Mouse (Mus musculus): ENCODE measurements around the gene Il34.

The Il34 gene

DNA sequence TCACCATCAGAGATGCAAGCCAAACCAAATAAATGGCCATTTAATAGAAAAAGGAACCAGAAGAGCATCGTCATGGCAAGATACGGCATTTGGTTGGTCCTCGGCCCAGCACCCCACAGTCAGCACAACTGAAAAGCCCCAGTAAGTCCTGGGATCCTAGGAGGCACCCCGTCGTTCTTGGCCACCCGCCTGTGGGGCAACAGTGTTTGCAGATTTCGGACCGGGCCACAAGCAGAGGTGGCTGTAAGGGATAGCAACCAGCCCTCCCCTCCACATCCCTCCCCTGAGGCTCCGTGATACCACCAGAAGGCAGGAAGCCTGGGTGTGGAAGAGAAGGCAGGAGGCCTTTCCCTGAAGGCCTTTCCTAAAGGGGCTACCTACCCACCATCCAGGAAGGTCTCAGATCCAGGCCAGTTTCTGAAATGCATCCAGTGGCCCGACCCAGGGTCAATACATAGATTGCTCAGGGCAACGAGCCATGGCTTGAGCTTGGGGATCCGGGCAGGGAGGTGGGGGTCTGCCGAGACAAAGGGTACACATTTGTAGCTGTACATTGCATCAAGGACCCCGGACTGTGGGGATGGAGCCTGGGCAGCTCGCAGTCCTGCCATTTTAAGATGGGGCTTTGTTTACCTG lies 63.8 kb downstream of the Il34 start:
- in situ Hi-C loops (cut with MseI, MboI): no loop called here

GRCm38 (mm10) chr8:110740629-110741175 lies 65.0 kb downstream of the Il34 start:
- in situ Hi-C loops (cut with MseI, MboI): no loop called here

DNA sequence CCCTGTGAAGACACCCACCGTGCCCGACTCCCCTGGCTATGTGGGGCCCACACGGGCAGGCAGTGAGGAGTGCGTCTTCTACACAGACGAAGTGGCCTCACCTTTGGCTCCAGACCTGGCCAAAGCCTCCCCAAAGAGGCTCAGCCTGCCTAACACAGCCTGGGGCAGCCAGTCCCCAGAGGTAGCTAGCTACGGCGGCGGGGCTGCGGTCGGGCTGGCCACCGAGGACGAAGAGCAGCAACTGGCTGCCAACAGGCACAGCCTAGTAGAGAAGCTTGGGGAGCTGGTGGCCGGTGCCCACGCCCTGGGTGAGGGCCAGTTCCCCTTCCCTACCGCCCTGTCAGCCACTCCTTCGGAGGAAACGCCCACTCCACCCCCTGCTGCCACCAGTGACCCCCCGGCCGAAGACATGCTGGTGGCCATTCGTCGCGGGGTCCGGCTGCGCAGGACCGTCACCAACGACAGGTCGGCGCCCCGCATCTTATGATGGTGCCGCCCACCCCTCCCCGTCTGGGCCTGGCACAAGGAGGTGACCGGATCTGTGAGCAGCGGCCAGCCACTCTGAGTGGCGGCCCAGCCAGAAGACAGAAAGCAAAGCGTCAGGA lies 67.0 kb downstream of the Il34 start:
- in situ Hi-C loops (cut with MseI, MboI): no loop called here

DNA sequence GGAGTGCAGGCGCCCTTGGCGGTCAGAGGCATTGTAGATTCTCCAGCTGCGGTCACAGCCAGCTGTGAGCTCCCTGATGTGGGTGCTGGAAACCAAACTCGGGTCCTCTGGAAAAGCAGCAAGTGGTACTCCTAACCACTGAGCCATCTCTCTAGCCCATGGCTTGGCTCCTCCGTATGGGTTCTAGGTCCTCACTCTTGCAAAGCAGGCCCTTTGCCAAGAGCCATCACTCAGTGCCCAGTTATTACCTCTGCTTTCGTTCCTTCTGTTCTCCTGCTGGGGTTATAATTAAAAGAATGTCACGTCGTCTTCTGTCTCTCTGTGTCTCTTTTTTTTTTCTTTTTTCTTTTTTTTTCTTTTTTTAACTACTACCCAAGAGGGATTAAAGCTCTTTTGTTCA lies 72.7 kb downstream of the Il34 start:
- in situ Hi-C loops (cut with MseI, MboI): no loop called here

- in situ Hi-C loops (cut with MseI, MboI): no loop called here
These were observed 74.3 kb downstream of the Il34 start for GRCm38 (mm10) chr8:110731346-110731859.

GRCm38 (mm10) chr8:110726893-110727292 lies 78.8 kb downstream of the Il34 start:
- in situ Hi-C loops (cut with MseI, MboI): no loop called here

DNA sequence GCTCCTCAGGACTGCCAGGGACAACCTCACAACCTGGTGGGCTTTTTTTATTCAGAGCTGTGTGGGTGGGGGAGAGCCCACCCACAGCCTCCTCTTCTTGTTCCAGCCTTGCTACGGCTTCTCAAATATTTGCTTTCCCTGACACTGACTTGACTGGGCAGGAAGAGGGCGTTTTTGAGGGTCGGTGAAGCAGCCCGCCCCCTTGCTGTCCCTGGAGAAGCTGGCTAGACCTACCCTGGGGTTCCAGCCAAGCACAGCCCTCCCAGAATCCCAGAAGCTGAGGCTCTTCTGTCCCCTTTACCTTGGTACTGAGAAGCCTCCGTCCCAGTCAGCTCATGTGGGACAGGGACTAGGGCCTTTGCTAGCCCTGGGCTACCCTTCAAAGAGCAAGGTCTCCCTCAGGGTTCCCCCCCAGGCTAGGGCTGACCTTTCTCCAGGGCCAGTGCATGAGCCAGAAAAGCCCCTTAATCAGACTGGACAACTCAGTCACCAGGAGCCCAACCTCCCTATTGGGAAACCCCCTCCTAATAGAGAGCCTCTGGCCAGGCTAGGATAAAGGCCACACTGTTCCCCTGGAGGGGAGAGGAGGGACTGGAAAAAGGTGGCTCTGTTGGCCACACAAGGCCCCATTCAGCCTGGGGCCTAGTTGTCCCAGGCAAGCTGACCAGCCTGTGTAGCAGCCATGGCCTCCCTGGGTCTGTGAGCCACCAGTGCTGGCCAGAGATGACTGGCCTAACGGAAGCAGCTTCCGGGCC lies 80.5 kb downstream of the Il34 start:
- in situ Hi-C loops (cut with MseI, MboI): no loop called here

- in situ Hi-C loops (cut with MseI, MboI): no loop called here
These were observed 81.2 kb downstream of the Il34 start for GRCm38 (mm10) chr8:110724493-110724892.

DNA sequence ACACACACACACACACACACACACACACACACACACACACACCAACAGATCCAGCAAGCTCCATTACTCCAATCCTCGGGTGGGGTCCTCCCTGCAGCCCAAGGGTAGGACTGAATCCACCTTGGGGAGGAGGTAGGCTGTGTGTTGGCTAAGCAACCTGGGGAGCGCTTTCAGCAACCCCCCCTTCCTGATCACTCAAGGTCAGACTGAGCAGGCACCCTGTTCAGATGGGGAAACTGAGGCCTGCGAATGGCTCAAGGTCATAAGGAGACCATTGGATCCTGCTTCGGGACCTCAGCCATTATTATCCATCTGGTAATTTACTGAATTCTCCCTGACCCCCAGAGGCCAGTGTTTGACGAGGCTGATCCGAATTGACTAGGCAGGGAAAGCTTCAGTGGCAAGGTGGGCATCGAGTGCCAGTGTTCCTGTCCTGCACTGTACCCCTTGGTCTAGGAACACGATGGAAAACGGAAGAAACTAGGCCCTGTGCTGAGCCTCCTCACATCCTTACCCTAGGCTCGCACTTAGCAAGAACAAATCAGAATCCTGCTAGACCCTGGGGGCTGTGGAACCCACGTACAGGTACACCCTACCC lies 83.2 kb downstream of the Il34 start:
- in situ Hi-C loops (cut with MseI, MboI): no loop called here

GRCm38 (mm10) chr8:110721606-110722413 lies 83.9 kb downstream of the Il34 start:
- in situ Hi-C loops (cut with MseI, MboI): no loop called here

DNA sequence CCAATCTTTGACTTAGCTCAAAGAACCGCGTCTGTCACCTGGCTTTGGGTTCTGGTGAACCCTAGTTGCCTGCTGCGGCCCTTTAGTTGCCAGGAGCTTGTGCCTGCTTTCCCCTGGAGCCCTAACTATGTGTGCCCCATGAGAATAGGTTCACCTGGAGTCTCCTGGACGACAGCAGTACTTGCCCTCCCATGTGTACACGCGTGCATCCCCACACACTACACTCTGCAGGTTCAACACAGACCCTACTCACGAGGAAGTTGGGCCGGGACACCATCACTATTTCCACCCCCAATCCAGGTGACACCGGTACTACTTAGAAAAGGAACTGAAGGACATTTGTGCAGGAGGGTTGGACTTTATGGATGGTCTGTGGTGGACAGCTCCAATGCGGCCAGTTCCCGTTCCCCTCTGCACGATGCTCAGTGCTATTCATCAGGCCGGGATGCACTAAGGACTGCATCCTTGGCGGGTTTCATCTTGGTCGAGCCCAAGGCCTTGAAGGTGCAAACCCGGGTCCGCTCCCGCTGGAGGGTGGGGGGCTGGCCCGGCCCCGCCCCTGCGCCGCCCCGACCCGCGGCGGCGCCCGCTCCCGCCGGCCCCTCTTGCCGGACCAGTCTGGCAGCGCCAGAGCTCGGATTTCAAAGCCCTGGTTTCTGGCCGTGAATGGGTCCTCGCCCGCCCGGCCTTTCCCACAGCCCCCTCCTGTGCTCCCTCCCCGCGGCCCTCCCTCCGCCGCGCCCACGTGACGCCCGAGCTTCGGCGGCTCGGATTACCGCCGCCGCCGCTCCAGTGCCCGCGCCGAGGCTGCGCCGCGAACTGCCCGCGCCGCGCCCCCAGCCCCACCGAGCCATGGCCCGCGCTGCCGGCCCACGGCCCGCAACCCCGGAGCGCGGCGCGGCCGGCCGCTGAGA lies 84.8 kb downstream of the Il34 start, which contains the start of gene Mtss1l:
Gene Mtss1l, plus strand, starts transcription at position 792 of the 914 bp plus-strand sequence.
- in situ Hi-C loops (cut with MseI, MboI): no loop called here

- in situ Hi-C loops (cut with MseI, MboI): no loop called here
These were observed 85.6 kb downstream of the Il34 start for GRCm38 (mm10) chr8:110719898-110720653.

DNA sequence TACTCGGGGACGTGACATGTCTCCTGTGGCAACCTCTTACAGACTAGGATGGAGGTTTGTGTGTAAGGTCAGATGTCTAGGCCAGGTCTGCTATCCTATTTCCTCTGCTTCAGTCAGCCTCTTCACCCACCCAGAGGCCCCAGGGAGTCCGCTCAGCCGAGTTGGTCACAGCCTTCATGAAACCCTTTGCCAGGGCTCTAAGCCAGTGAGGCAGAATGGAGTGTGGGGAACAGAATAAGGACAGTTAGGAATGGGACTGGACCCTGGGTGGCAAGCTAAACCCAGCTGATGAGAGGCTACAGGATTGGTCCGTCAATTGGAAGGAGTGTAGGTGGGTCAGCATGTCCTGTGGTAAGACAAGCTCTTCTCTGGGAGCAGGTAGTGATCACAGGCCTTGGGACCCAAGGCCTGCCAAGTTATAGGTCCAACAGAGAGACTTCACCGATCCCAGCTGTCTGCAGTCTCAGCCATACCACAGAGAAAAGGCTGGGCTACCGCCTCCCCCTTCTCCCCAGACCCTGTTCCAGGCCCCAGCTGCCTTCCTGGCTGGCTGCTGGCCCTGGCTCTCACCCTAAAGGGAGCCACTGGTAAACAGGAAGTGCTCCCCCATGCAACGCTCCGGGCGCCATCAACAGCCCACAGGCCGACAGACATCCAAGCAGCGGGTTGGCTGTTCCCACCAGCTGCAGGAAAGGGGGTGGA lies 86.6 kb downstream of the Il34 start:
- in situ Hi-C loops (cut with MseI, MboI): no loop called here

DNA sequence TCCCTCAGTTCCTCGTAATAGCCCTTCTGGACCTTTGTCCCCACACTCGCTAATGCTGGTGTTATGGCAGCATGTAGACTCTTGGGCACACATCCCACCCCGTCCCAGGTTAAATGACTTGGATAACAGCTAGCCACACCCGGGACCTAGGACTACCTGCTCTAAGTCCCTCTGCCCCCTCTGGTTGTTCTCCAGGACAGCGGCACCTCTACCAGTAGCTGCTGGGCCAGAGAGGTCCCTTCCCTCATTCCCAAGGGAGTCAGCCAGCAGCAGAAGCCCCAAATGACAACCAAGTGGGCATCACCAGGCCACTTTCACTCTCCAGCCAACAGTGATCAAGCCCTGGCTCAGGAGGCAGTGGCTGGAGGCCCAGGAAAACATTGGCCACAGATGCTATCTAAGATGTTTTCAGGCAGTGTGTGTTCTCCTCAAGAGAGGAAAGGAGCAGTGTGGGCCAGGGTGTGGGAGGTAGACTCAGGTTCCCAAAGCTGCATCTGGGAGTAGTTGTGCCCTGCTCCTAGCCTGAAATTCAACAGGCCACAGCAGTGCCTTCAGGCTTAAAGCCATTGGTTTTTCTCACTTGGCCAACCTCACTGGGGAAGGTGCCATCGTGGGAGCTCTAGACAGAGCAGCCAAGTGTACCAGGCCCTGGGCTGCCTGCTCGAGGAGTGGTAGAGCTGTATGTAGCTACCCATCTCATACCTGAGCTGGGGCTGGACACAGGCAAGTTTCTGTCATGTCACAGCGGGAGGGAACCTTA lies 87.3 kb downstream of the Il34 start:
- in situ Hi-C loops (cut with MseI, MboI): no loop called here

DNA sequence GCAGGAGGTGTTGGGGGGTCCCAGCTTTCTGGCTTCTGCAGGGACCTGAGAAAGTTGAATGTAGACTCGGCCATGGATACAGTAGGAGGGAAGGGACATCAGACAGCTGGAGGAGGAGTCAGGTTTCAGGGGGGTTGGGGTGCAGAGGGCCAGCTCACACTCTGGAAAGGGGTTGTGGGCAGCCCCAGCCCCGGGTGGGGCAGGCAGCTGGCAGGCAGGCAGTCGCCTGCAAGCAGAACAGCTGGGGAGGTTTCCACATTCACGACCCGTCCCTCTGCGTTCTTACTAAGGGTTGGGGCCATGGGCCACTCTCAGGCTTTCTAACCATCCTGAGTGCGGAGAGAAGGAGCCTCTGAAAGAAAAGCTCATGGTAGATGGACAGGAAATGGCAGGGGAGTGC lies 88.6 kb downstream of the Il34 start:
- in situ Hi-C loops (cut with MseI, MboI): no loop called here

DNA sequence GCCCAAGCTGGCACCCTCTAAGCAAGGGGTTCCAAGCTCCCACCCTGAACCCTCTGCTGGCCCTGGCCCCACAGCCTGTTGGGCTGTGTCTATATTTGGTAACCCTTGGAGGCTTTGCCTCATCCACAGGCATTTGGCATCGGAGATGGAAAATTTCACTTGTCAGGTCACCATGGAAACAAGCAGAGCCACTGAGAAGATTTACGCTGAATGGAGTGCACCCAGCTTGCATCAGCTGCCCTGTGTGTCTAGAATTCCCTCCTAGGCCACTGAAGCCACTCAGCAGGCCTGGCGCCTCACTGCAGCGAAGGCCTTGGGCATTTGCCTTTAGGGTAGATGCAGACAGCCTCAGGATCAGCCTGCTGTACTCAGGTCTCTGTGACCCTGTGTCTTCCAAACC lies 89.6 kb downstream of the Il34 start:
- in situ Hi-C loops (cut with MseI, MboI): no loop called here

DNA sequence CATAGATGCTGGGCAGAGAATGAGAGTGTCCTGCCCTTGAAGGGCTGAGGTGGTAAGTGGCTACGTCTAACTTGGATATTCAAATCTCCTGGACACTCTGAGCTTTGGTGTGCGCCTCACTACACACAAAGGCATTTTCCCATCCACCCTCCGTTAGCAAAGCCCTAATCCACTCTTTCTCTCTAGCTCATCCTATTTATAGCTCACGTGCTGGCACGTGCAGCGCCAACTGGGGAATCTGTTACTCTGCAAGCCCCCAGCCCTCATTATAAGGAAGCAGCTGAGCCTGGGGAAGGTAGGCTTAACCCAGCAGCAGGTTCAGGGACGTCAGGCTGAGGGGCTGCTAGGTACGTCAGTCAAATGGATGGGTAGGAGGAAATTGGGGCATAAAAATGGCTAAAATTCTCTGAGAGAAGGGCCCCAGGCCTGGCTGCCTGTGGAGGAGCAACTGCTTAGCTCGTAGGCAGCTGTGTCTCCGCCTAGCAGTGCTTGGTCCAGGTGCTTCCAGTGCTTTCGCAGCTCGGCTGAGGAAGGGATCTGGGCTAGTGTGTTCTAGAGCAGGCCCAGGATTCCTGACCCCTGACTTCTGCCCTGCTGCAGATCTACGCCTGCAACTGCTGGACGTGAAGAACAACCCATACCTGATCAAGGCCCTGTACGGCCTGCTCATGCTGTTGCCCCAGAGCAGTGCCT lies 90.8 kb downstream of the Il34 start:
- in situ Hi-C loops (cut with MseI, MboI): no loop called here

Data from mouse trophoblast stem cell (cell line).